Mouse (Mus musculus) adrenal gland, adult (tissue): ENCODE results near the gene Thap7.

Source experiments
- DNase-seq, 2 experiments: peaks; one replicate each; pipeline ENCODE4 v3.0.0; 2022 to 2023; ENCODE audit warnings: low spot score in 1 of 2; ENCODE audit not compliant: inconsistent age in 2 of 2

The Thap7 gene

GRCm38 (mm10) chr16:17491154-17491553, 39.8 kb downstream of the Thap7 start:
- DNase-seq, result no peak

DNA sequence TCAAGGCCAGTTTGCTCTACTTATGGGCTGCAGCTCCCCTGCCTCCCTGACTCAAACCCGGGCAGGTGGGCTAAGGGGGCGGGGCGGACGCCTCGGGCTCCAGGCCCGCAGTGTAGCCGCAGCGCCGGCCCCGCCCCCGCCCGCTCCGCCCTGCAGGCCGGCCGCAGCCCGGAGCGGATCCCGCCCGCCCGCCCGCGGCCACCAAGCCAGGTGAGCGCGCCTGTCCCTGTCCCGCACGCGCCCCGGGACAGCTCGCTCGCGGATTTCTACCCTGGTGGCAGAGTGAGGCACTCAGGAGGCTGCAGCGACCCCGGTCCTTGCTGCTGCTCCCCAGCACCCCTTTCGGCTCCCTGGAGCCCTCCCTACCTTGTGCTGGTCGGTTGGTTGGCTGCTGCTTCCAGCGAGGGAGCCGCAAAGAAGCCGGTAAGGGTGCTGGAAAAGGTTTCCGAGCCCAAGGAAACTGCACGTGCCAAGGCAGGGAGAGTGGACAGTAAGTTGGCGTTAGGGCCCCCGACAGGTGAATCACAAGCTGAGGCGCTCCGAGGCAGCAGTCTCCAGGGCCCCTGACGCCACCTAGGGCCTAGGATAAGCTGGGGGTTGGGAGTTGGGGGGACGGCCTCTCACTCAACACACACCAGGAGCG, 41.3 kb downstream of the Thap7 start, which contains the start of gene Aifm3:
Gene Aifm3, plus strand, starts transcription at position 143 of the 643 bp plus-strand sequence.
- DNase-seq, result peak; percentile 50 to 72

DNA sequence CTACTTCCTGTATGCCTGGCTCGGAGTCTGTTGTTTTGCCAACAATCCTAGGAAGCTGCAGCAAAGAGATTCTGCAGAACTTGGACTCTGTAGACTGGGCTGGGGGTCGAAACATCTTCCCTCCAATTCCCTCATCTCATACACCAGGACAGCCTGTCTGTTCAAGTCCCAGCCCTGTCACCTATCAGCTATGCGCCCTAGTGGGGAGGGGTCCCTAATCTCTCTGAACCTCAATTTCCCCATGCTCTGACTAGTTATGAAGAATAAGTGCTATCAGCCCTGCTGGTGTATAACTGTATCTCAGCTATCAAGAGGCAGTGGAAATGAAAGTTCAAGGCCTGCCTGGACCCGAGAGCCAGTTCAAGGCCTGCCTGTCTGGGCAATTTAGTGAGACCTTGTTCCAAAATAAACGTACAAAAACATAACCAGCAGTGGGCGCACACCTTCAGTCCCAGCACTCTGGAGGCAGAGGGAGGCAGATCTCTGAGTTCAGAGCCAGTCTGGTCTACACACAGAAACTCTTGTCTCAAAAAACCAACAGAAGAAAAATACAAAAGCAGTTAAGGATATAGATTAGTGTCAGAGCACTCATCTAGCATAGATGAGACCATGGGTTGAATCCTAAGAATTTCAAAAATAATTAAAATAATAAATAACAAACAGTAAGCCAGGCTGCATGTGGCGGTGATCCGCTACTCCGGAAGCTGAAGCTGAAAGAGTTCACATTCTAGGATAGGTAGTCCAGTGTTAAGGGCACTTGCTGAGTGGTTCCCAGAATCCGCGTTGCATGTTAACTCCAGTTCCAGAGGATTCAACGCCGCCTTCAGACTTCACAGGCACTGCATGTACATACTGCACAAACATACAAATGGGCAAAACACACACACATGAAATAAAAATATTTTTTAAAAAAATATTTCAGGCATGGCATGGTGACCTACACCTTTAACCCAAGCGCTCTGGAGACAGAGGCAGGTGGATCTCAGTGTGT, 42.2 kb downstream of the Thap7 start:
- DNase-seq, result peak; percentile 72 to 89

DNA sequence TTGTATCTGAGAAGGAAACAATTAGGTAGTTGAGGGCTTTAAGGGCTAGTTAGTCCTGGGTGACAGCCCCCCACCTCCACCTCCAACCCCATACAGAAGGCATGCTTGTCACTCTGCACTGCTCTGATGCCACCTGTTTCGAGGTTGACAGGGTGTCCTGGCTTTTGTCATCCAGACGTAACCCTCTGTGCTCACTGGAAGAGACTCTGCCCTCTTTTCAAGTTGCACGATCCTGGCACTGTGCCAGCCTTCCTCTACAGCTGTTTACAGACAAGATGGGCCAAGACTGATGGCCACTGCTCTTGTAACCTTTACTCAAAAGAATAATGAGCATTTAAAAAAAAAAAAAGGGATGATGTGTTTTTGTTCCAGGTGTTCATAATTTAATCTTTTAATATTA, 44.4 kb downstream of the Thap7 start:
- peak; percentile 63 to 72 for DNase-seq

DNA sequence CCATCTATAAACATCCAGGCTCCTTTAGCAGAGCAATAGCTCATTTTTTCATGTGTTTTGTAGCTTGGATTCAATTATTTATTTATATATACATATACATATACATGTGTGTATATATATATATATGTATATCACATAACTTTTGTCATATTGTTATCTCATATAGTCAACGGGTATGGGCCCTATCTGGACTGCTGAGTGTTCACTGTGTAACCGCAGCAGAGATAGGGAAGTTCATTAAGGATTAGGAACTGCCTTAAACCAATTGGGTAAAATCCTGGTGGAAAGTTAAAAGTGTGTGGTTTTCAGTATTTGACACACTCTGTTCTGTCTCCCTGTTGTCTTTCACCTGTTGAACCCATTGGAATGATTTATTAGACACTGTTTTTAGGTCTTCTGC, 49.5 kb downstream of the Thap7 start:
- no peak for DNase-seq

GRCm38 (mm10) chr16:17478331-17478943, 52.5 kb downstream of the Thap7 start:
- no peak for DNase-seq
